Mouse (Mus musculus) ES-E14 (cell line): ENCODE measurements around the gene Trim8. TPM values are rescaled to one million over a fixed set of nuclear protein-coding genes. Genes with fewer than 3 reads are reported as not detected.

Source experiments
- DNase-seq: peaks from one replicate; pipeline ENCODE4 v3.0.0-alpha.2; 2013; ENCODE audit warnings: low read depth, low spot score
- H3K27ac ChIP-seq: 2 replicates; pipeline ENCODE4 v1.5.1; 2012; ENCODE audit warnings: low read depth, mild to moderate bottlenecking, low read length, moderate library complexity, mixed read lengths; ENCODE audit not compliant: poor library complexity, insufficient read depth, severe bottlenecking
- H3K36me3 ChIP-seq: 2 replicates; pipeline ENCODE4 v1.6.1; 2012; ENCODE audit warnings: mild to moderate bottlenecking, low read length, moderate library complexity, mixed read lengths; ENCODE audit not compliant: control insufficient read depth, poor library complexity, insufficient read depth, severe bottlenecking
- H3K4me1 ChIP-seq, 2 experiments: fragments of 150-350 bp in 1 of 2; sonication (generic) in 1 of 2; 2 replicates each; pipeline ENCODE4 v1.6.1; 2012; ENCODE audit warnings: low read length in 2 of 2, mild to moderate bottlenecking in 1 of 2, mixed read lengths in 1 of 2; ENCODE audit not compliant: control insufficient read depth in 2 of 2, insufficient read depth in 2 of 2, poor library complexity in 1 of 2
- H3K4me3 ChIP-seq, 2 experiments: fragments of 150-350 bp in 1 of 2; sonication (generic) in 1 of 2; 2 replicates each; pipeline ENCODE4 v1.5.1; 2012; ENCODE audit warnings: low read length in 2 of 2, low read depth in 1 of 2, mild to moderate bottlenecking in 1 of 2, mixed read lengths in 1 of 2; ENCODE audit not compliant: insufficient read depth in 1 of 2, poor library complexity in 1 of 2, severe bottlenecking in 1 of 2
- H3K9ac ChIP-seq: 2 replicates; pipeline ENCODE4 v1.6.1; 2012; ENCODE audit warnings: low read depth, mild to moderate bottlenecking, low read length, mixed read lengths; ENCODE audit not compliant: poor library complexity, insufficient read depth, severe bottlenecking
- H3K9me3 ChIP-seq: fragments of 150-350 bp; sonication (generic); 2 replicates; pipeline ENCODE4 v1.6.1; 2012; ENCODE audit warnings: low read depth, mild to moderate bottlenecking, low read length; ENCODE audit not compliant: control insufficient read depth, insufficient read depth
- CHD2 ChIP-seq: IDR thresholded peaks from 2 replicates; pipeline ENCODE4 v1.6.1; 2014; ENCODE audit warnings: mild to moderate bottlenecking, low read depth, low read length, inconsistent platforms
- HCFC1 ChIP-seq: IDR thresholded peaks from 2 replicates; pipeline ENCODE4 v1.6.1; 2012; ENCODE audit warnings: low read length, inconsistent platforms, borderline replicate concordance; ENCODE audit not compliant: insufficient read depth
- MAFK ChIP-seq: IDR thresholded peaks from 2 replicates; pipeline ENCODE4 v1.6.1; 2014; ENCODE audit warnings: mild to moderate bottlenecking, low read depth, low read length, inconsistent platforms; ENCODE audit not compliant: insufficient read depth
- ZC3H11A ChIP-seq: IDR thresholded peaks from 2 replicates; pipeline ENCODE4 v1.6.1; 2012; ENCODE audit warnings: low read depth, mild to moderate bottlenecking, inconsistent platforms, low read length, borderline replicate concordance
- ZNF384 ChIP-seq: IDR thresholded peaks from 2 replicates; pipeline ENCODE4 v1.6.1; 2012; ENCODE audit warnings: low read depth, low read length, inconsistent platforms
- in situ Hi-C, 2 experiments: fragments of 600-800 bp; cut with MboI; formaldehyde crosslinking; loops; one replicate each; pipeline ENCODE4 v1.15.1; 2025; ENCODE audit warnings: low sequenced_read_pairs in 2 of 2, inconsistent platforms in 1 of 2; ENCODE audit not compliant: unreplicated experiment in 2 of 2
- total RNA-seq: library from RNA; depleted of rRNA; stranded (reverse); fragments of 300-350 nt; gene quantifications from 2 replicates; pipeline ENCODE4 v1.2.3, GENCODE M21; 2012

Gene Trim8
- total RNA-seq, 1 experiment, result 26.1 TPM

DNA sequence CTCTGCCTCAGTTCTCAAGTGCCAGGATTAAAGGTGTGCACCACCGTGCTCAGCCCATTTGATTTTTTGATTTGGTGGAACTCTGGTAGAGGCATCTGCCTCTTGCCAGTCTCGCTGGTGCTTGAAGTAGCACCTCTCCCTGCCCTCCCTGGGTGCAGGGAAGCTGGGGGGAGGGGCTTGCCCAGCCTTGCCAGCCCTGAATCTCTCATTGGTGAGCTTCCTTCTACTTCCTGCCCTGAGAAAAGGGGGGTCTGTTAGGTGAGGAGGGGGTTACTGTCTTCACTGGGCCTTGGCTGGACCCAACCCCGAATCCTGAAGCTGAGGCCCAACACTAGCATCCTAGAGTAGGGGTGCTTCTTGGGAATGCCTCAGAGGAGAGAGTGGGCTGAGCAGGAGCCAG lies 7.2 kb downstream of the Trim8 start:
- no peak for DNase-seq
- TF ChIP-seq HCFC1 (no peak), CHD2 (no peak), ZNF384 (no peak), ZC3H11A (no peak), MAFK (no peak)
- no peak overlapping the region for H3K9ac ChIP-seq
- peaks cover 11 to 32% of the 10 kb centered on the region in 2 experiments for H3K4me1 ChIP-seq
- no peaks in the 10 kb centered on the region for H3K9me3 ChIP-seq
- no peak overlapping the region for H3K27ac ChIP-seq
- in situ Hi-C loops, result no loop called here
- peaks cover 42% of the 10 kb centered on the region for H3K36me3 ChIP-seq
- H3K4me3 ChIP-seq, result no peak overlapping the region

DNA sequence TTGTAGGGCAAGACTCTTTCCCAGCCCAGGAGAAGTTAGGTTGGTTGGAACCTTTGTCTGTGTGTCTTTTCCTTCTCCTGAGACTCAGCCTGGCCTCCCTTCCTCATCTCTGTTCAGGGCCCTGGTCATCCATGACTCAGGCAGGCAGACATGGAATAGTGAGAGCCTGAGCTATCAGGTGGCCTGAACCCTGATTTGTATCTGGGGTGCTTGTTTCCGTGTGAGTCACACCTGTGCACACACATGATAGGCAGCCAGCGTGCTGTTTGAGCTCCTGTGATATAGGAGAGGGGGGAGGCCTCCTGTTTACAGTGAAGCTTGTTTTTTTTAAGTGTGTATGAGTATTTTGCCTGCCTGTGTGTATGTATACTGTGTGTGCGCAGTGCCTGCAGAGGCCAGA lies 7.7 kb downstream of the Trim8 start:
- TF ChIP-seq CHD2 (no peak), HCFC1 (no peak), ZNF384 (no peak), ZC3H11A (no peak), MAFK (no peak)
- H3K9me3 ChIP-seq, result no peaks in the 10 kb centered on the region
- no peak overlapping the region for H3K4me3 ChIP-seq
- no peak for DNase-seq
- no peak overlapping the region for H3K27ac ChIP-seq
- peaks cover 13 to 37% of the 10 kb centered on the region in 2 experiments for H3K4me1 ChIP-seq
- H3K9ac ChIP-seq, result no peak overlapping the region
- in situ Hi-C loops, result no loop called here
- H3K36me3 ChIP-seq, result peaks cover 46% of the 10 kb centered on the region

DNA sequence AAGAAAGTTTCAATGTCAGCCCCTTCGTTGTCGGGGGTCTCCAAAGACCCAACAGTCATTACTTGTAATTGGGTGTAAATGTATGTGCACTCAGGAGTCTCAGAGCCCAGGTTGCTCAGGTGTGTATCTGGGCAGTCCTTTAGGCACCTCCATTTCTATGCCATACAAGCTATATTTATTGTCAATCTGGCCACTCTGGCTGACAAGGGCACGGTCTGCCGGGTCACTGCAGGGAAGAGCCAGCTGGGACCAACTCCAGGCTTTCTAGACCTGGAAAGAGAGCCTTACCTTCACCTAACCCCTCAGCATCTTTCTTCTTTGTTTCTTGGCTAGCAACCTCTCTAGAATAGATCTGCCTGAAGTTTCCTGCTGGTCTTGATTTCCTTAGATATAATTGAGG lies 8.2 kb downstream of the Trim8 start:
- Histone ChIP-seq H3K9me3 (no peaks in the 10 kb centered on the region), H3K4me3 (no peak overlapping the region), H3K27ac (no peak overlapping the region), H3K4me1 (peaks cover 11 to 37% of the 10 kb centered on the region in 2 experiments), H3K36me3 (peaks cover 51% of the 10 kb centered on the region), H3K9ac (no peak overlapping the region)
- no peak for DNase-seq
- no peak for TF ChIP-seq MAFK
- in situ Hi-C loops, result no loop called here

DNA sequence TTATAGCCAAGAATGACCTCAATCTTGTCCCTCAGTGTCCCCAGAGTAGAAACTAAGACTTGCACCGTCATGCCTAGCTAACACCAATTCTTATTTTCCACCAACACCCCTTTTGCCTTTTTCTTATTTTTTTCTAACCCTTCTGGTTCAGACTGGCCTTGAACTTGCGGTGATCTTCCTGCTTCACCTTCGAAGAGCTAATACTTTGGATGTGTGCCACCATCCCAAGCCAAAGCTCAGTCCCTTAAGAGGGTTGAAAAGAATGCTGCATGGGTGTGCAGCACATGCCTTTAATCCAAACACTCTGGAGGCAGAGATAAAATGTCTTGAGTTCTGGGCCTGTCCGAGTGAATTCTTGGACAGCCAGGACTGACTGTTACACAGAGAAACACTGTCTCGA lies 8.9 kb downstream of the Trim8 start:
- peaks cover 56% of the 10 kb centered on the region for H3K36me3 ChIP-seq
- no peak overlapping the region for H3K4me3 ChIP-seq
- no peak overlapping the region for H3K27ac ChIP-seq
- peaks cover 8 to 35% of the 10 kb centered on the region in 2 experiments for H3K4me1 ChIP-seq
- DNase-seq, result no peak
- TF ChIP-seq HCFC1 (no peak), MAFK (no peak), ZNF384 (no peak), CHD2 (no peak), ZC3H11A (no peak)
- in situ Hi-C loops, result no loop called here
- no peak overlapping the region; the same call in 1 of the 2 replicates for H3K9ac ChIP-seq
- no peaks in the 10 kb centered on the region for H3K9me3 ChIP-seq

DNA sequence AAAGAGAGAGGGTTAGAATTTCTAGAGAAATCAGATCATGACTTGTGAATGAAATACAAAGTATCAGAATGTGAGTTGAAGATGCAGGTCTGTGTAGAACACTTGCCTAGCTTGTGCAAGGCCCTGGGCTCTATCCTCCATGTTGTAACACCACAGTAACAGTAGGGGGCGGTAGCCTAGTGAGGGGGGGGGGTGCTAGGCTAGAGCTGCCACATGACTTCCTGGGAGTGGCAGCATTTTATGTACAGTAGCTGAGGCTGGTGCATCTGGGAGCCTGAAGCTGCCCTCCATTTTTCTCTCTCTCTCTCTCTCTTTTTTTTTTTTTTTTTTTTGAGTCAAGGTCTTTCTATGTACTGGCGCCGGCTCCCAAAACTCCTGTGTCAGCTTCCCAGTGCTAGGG lies 9.3 kb downstream of the Trim8 start:
- Histone ChIP-seq H3K36me3 (peaks cover 54% of the 10 kb centered on the region), H3K9me3 (no peaks in the 10 kb centered on the region), H3K27ac (no peak overlapping the region; the same call in 1 of the 2 replicates), H3K4me1 (peaks cover 7 to 33% of the 10 kb centered on the region in 2 experiments), H3K4me3 (peak overlapping the region; percentile 17 to 18; a peak in 1 of 4 replicates), H3K9ac (peak overlapping the region; percentile 48; the same call in 1 of the 2 replicates)
- no peak for TF ChIP-seq ZC3H11A
- TF ChIP-seq HCFC1, result no peak
- 0 out of 2 replicates have a peak, but pooled peaks have one; percentile 30 for TF ChIP-seq MAFK
- TF ChIP-seq ZNF384, result peak; percentile 89
- peak; percentile 68 for DNase-seq
- in situ Hi-C loops, result no loop called here
